ENCODE assay signal across 33 mouse cellular contexts in the genomic region with DNA sequence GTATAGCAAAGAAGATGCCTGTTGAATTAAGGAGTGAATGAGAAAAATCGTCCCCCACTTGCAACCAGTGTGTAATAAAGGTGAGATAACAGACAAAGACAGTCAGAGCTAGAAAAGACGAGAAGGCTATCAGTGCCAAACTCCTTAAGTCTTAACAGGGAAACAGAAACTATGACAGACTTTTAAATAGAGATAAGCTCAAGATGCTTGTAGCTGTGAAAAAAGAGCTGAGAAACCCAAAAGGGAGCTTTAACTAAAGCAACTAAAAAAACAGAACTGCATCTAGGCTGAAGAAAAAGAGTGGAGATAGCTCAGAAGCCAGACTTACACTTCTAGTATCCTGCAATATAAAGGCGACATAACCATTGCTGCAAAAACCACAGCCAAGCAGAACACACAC.
A peak's percentile ranks its signal among the peaks of the same experiment; 100 is the strongest.
DNase-seq lines count a peak whose midpoint lies in the region; ATAC-seq and TF ChIP-seq lines count a peak whose summit lies in the region.
"Had no signal": no experiment of that assay in that cellular context is flagged by ENCODE, and none has a peak within 500 bp of the region (broad histone marks: within the 10 kb centered on the region; RNA-seq: fewer than 3 reads in every experiment).

No protein-coding gene starts in this region.

- ATAC-seq in liver, embryonic 12.5 days: peak; percentile 34
- ATAC-seq in liver, postnatal 0 days: peak; percentile 40
- ATAC-seq in midbrain, embryonic 15.5 days (replicated peaks): no peak
- ATAC-seq: CD4-positive, CD25-positive, alpha-beta regulatory T cell, adult 4 months; intestine, postnatal 0 days; lung, postnatal 0 days; midbrain, embryonic 16.5 days had no signal

- H3K4me2 ChIP-seq in liver, embryonic 12.5 days: peak overlapping the region; percentile 16
- H3K4me2 ChIP-seq in liver, postnatal 0 days (ENCODE audit: low read depth, low read length): no peak overlapping the region
- H3K4me2 ChIP-seq in midbrain, embryonic 15.5 days: no peak overlapping the region
- H3K4me2 ChIP-seq: embryonic facial prominence, embryonic 13.5 days; forebrain, embryonic 12.5 days; heart, embryonic 12.5 days; hindbrain, embryonic 14.5 days; limb, embryonic 12.5 days; neural tube, embryonic 12.5 days; stomach, embryonic 15.5 days had no signal

- no peak for TF ChIP-seq CTCF in MEL (IDR thresholded peaks at IDR 0.05 in 2 of 3, conservative IDR thresholded peaks at IDR 0.05 in 1 of 3; ENCODE audit: control insufficient read depth in 1 of 3, insufficient read depth in 1 of 3, low read depth in 2 of 3, low read length in 3 of 3, poor library complexity in 1 of 3, severe bottlenecking in 1 of 3)
- TF ChIP-seq CTCF in liver, postnatal 0 days (IDR thresholded peaks at IDR 0.05; ENCODE audit: low read depth): no peak

- H3K27ac ChIP-seq in MEL (ENCODE audit: control insufficient read depth, low read depth, low read length): peak overlapping the region; percentile 71
- peak overlapping the region; percentile 88 for H3K27ac ChIP-seq in liver, embryonic 12.5 days
- no peak overlapping the region for H3K27ac ChIP-seq in liver, postnatal 0 days (ENCODE audit: low read depth)
- no peak overlapping the region for H3K27ac ChIP-seq in midbrain, embryonic 15.5 days
- H3K27ac ChIP-seq: forebrain, embryonic 12.5 days; gastrocnemius, adult 2 months; heart, adult 2 months; hindbrain, embryonic 14.5 days; limb, embryonic 12.5 days; macrophage; midbrain, embryonic 10.5 days; neural tube, embryonic 12.5 days; stomach, embryonic 15.5 days had no signal

- no peak for TF ChIP-seq POLR2A in MEL (IDR thresholded peaks at IDR 0.05; ENCODE audit: control insufficient read depth in 1 of 2, insufficient read depth in 1 of 2, low read depth in 1 of 2, low read length in 2 of 2, poor library complexity in 1 of 2)

- H3K4me3 ChIP-seq in MEL (ENCODE audit: control insufficient read depth in 1 of 2, insufficient read depth in 1 of 2, low read depth in 2 of 2, low read length in 2 of 2): no peak overlapping the region; a peak in 1 of 4 replicates
- H3K4me3 ChIP-seq in liver, embryonic 12.5 days: no peak overlapping the region
- no peak overlapping the region for H3K4me3 ChIP-seq in liver, postnatal 0 days (ENCODE audit: low read depth, low read length)
- no peak overlapping the region for H3K4me3 ChIP-seq in midbrain, embryonic 15.5 days
- H3K4me3 ChIP-seq: embryonic facial prominence, embryonic 13.5 days; erythroblast, embryonic 14.5 days; forebrain, embryonic 12.5 days; gastrocnemius, adult 2 months; heart, adult 2 months; heart, embryonic 12.5 days; limb, embryonic 12.5 days; midbrain, embryonic 10.5 days; neural tube, embryonic 12.5 days; stomach, embryonic 15.5 days had no signal

- H3K4me1 ChIP-seq in MEL (ENCODE audit: control insufficient read depth in 1 of 2, insufficient read depth in 2 of 2, low read length in 2 of 2): peaks cover 9 to 24% of the 10 kb centered on the region in 2 experiments
- peaks cover 41% of the 10 kb centered on the region for H3K4me1 ChIP-seq in liver, embryonic 12.5 days
- peaks cover 13% of the 10 kb centered on the region for H3K4me1 ChIP-seq in liver, postnatal 0 days (ENCODE audit: insufficient read depth)
- H3K4me1 ChIP-seq in midbrain, embryonic 15.5 days: no peaks in the 10 kb centered on the region
- H3K4me1 ChIP-seq: forebrain, embryonic 12.5 days; limb, embryonic 12.5 days; midbrain, embryonic 10.5 days; neural tube, embryonic 12.5 days; stomach, embryonic 15.5 days had no signal

- no peaks in the 10 kb centered on the region for H3K79me2 ChIP-seq in MEL (ENCODE audit: control insufficient read depth, insufficient read depth, low read length, poor library complexity)

- peaks cover 0 to 27% of the 10 kb centered on the region in 2 experiments; a peak in 2 of 4 replicates for H3K36me3 ChIP-seq in MEL (ENCODE audit: control insufficient read depth in 1 of 2, insufficient read depth in 2 of 2, low read length in 2 of 2)
- H3K36me3 ChIP-seq in liver, embryonic 12.5 days: no peaks in the 10 kb centered on the region
- H3K36me3 ChIP-seq in liver, postnatal 0 days (replicated peaks; ENCODE audit: insufficient read depth, low read length): no peaks in the 10 kb centered on the region
- H3K36me3 ChIP-seq in midbrain, embryonic 15.5 days (replicated peaks): no peaks in the 10 kb centered on the region
- H3K36me3 ChIP-seq: embryonic facial prominence, embryonic 13.5 days; forebrain, embryonic 12.5 days; heart, embryonic 12.5 days; limb, embryonic 12.5 days; midbrain, embryonic 10.5 days; neural tube, embryonic 12.5 days; stomach, embryonic 15.5 days had no signal

- H3K27me3 ChIP-seq in MEL (ENCODE audit: control insufficient read depth in 1 of 2, insufficient read depth in 2 of 2, low read length in 2 of 2): no peaks in the 10 kb centered on the region
- H3K27me3 ChIP-seq in liver, embryonic 12.5 days (replicated peaks): no peaks in the 10 kb centered on the region
- no peaks in the 10 kb centered on the region for H3K27me3 ChIP-seq in liver, postnatal 0 days (ENCODE audit: insufficient read depth, low read length)
- no peaks in the 10 kb centered on the region for H3K27me3 ChIP-seq in midbrain, embryonic 15.5 days (replicated peaks)
- H3K27me3 ChIP-seq: embryonic facial prominence, embryonic 13.5 days; forebrain, embryonic 12.5 days; heart, embryonic 12.5 days; limb, embryonic 12.5 days; neural tube, embryonic 12.5 days; stomach, embryonic 15.5 days had no signal

- no peak for TF ChIP-seq RAD21 in MEL (IDR thresholded peaks at IDR 0.05; ENCODE audit: low read depth, low read length)

- peak; percentile 86 to 91 for TF ChIP-seq EP300 in MEL (IDR thresholded peaks at IDR 0.05; ENCODE audit: low read depth in 1 of 2, low read length in 2 of 2)
- TF ChIP-seq EP300 in liver, postnatal 0 days (IDR thresholded peaks at IDR 0.05; ENCODE audit: low read depth): peak; percentile 84

- H3K9ac ChIP-seq in MEL (ENCODE audit: control insufficient read depth, low read depth, low read length, poor library complexity, severe bottlenecking): no peak overlapping the region
- no peak overlapping the region for H3K9ac ChIP-seq in liver, embryonic 12.5 days
- no peak overlapping the region for H3K9ac ChIP-seq in liver, postnatal 0 days (replicated peaks)
- no peak overlapping the region for H3K9ac ChIP-seq in midbrain, embryonic 15.5 days
- H3K9ac ChIP-seq: embryonic facial prominence, embryonic 13.5 days; forebrain, embryonic 12.5 days; heart, embryonic 12.5 days; hindbrain, embryonic 14.5 days; limb, embryonic 12.5 days; neural tube, embryonic 12.5 days; stomach, embryonic 15.5 days had no signal

- no peaks in the 10 kb centered on the region for H3K9me3 ChIP-seq in MEL (replicated peaks; ENCODE audit: insufficient read depth, low read length)
- H3K9me3 ChIP-seq in liver, embryonic 12.5 days (replicated peaks): no peaks in the 10 kb centered on the region
- H3K9me3 ChIP-seq in liver, postnatal 0 days (ENCODE audit: low read length): no peaks in the 10 kb centered on the region
- no peaks in the 10 kb centered on the region for H3K9me3 ChIP-seq in midbrain, embryonic 15.5 days
- H3K9me3 ChIP-seq: embryonic facial prominence, embryonic 13.5 days; forebrain, embryonic 12.5 days; heart, embryonic 12.5 days; limb, embryonic 12.5 days; midbrain, embryonic 10.5 days; neural tube, embryonic 12.5 days; stomach, embryonic 15.5 days had no signal

- peak; percentile 82 for DNase-seq in MEL (ENCODE audit: low read depth, low spot score)
- DNase-seq in c-Kit-positive CD71-positive TER-119-negative erythroid progenitor cells, embryonic 14.5 days (ENCODE audit: low read depth): peak; percentile 23
- no peak for DNase-seq in liver, postnatal 0 days
- DNase-seq in spleen, adult 12 weeks (ENCODE audit: low spot score): no peak
- no peak for DNase-seq in layer of hippocampus, postnatal 25 days (ENCODE audit: extremely low spot score in 1 of 2, low spot score in 1 of 2)
- DNase-seq: adrenal gland, adult 2 months; adrenal gland, postnatal 36 days; cerebellum, adult 11 months; cerebellum, adult 9-10 months; cerebellum, postnatal 36 days; gastrocnemius, adult 2 months; gastrocnemius, postnatal 36 days; heart, adult 2 months; kidney, postnatal 14 days; layer of hippocampus, adult 9-11 months; lung, adult 18-20 months; thymus, postnatal 14 days had no signal

- 23% methylated on average over 3 of the region's 3 CpGs for WGBS in liver, embryonic 12.5 days (ENCODE audit: insufficient replicate concordance)
- WGBS in liver, postnatal 0 days (ENCODE audit: insufficient replicate concordance): 36% methylated on average over 3 of the region's 3 CpGs
- 64% methylated on average over 3 of the region's 3 CpGs for WGBS in midbrain, embryonic 15.5 days

TF ChIP-seq in MEL, 35 proteins besides CTCF, POLR2A, EP300 and RAD21 (continues in another document):
- TF ChIP-seq HCFC1 (IDR thresholded peaks at IDR 0.05; ENCODE audit: low read depth, low read length): no peak
- TF ChIP-seq BHLHE40 (IDR thresholded peaks at IDR 0.05; ENCODE audit: borderline replicate concordance, low read depth, low read length): no peak
- TF ChIP-seq MXI1 (IDR thresholded peaks at IDR 0.05; ENCODE audit: low read depth, low read length): peak; percentile 58; the same call in 1 of the 2 replicates
- TF ChIP-seq ELF1 (IDR thresholded peaks at IDR 0.05; ENCODE audit: low read depth, low read length): no peak
- TF ChIP-seq NELFE (IDR thresholded peaks at IDR 0.05; ENCODE audit: low read depth, low read length): no peak
- TF ChIP-seq ZKSCAN1 (IDR thresholded peaks at IDR 0.05; ENCODE audit: low read depth, low read length): no peak
- no peak for TF ChIP-seq GABPA (IDR thresholded peaks at IDR 0.05; ENCODE audit: low read depth, low read length)
- TF ChIP-seq ETS1 (IDR thresholded peaks at IDR 0.05; ENCODE audit: low read depth, low read length): peak; percentile 86
- TF ChIP-seq USF1 (IDR thresholded peaks at IDR 0.05; ENCODE audit: low read depth, low read length): no peak
- TF ChIP-seq TBP (IDR thresholded peaks at IDR 0.05; ENCODE audit: low read depth, low read length): no peak
- no peak for TF ChIP-seq CHD2 (IDR thresholded peaks at IDR 0.05; ENCODE audit: low read length)
- no peak for TF ChIP-seq NRF1 (IDR thresholded peaks at IDR 0.05; ENCODE audit: insufficient read depth, low read depth, low read length, poor library complexity, severe bottlenecking)
- TF ChIP-seq USF2 (IDR thresholded peaks at IDR 0.05; ENCODE audit: borderline replicate concordance in 1 of 2, insufficient read depth in 1 of 2, low read depth in 1 of 2, low read length in 2 of 2): no peak
- TF ChIP-seq MYC (IDR thresholded peaks at IDR 0.05; ENCODE audit: low read depth, low read length): no peak; the same call in 1 of the 2 replicates
- peak; percentile 77 for TF ChIP-seq ZNF384 (IDR thresholded peaks at IDR 0.05; ENCODE audit: low read depth, low read length)
- peak; percentile 40 for TF ChIP-seq TAL1 (IDR thresholded peaks at IDR 0.05; ENCODE audit: low read length)
- TF ChIP-seq MAX (IDR thresholded peaks at IDR 0.05; ENCODE audit: low read length): no peak
- TF ChIP-seq RCOR1 (IDR thresholded peaks at IDR 0.05; ENCODE audit: low read depth, low read length): peak; percentile 87
- TF ChIP-seq MYB (IDR thresholded peaks at IDR 0.05; ENCODE audit: low read depth, low read length): no peak

Comparison
In these comparisons a context has a peak if more than half of its experiments do, and no peak if none do; other contexts are left out.
1. H3K27ac ChIP-seq: peak in MEL (single experiment) and liver, embryonic 12.5 days (single experiment); none in liver, postnatal 0 days (single experiment) and midbrain, embryonic 15.5 days (single experiment).
2. DNase-seq: peak in MEL (single experiment) and c-Kit-positive CD71-positive TER-119-negative erythroid progenitor cells, embryonic 14.5 days (single experiment); none in liver, postnatal 0 days (single experiment), spleen, adult 12 weeks (single experiment) and layer of hippocampus, postnatal 25 days (0 of 2).